Mouse (Mus musculus) brain, embryonic 14.5 days (tissue): ENCODE data around the gene Crybg1.

Source experiments
- CTCF ChIP-seq: fragments of 200-500 bp; IDR thresholded peaks from 2 replicates; pipeline ENCODE4 v1.5.1; 2012; ENCODE audit warnings: inconsistent platforms, mild to moderate bottlenecking, moderate library complexity, borderline replicate concordance; ENCODE audit not compliant: insufficient read depth, insufficient read length; ENCODE audit errors: extremely low read depth
- POLR2A ChIP-seq: fragments of 200-500 bp; IDR thresholded peaks from 2 replicates; pipeline ENCODE4 v1.6.1; 2012; ENCODE audit warnings: mild to moderate bottlenecking, inconsistent platforms, borderline replicate concordance; ENCODE audit not compliant: poor library complexity, insufficient read depth, insufficient read length, severe bottlenecking; ENCODE audit errors: extremely low read depth

- no peak for TF ChIP-seq CTCF
- no peak for TF ChIP-seq POLR2A
These were observed 156.1 kb downstream of the Crybg1 start for GRCm38 (mm10) chr10:43992506-43992905.
